Mouse (Mus musculus): Measurements from ENCODE around the gene Trib2. TPM values are rescaled to one million over a fixed set of nuclear protein-coding genes. Genes with fewer than 3 reads are reported as not detected.

Trib2 gene
- total and polyA plus RNA-seq, 3 experiments = 20.1 to 80.6 (median 53.8) TPM

DNA sequence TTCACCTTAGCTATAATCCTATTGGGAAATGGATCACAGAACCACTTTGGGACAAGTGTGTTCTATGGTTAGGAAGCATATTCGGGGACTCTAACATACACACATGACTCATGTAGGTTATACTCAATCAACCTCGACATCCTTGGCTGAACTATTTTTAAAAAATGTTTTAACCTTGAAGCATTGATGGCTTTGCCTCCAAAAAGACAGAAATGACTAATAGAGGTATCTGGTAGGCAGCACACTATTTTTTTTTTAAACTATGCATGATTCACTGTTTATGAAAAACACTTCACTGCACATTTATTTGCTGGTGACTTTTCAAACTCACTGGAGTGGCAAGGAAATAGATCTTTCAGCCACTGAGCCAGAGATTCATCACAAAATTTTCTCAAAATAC, 21.5 kb upstream of the Trib2 start:
- no peaks in the 10 kb centered on the region for H3K4me1 ChIP-seq (ENCODE audit: control insufficient read depth in 1 of 2, insufficient read depth in 2 of 2, low read length in 2 of 2)
- no peak for DNase-seq (ENCODE audit: low read depth, low spot score)
- no peak overlapping the region for H3K27ac ChIP-seq (ENCODE audit: control insufficient read depth, low read depth, low read length)
- H3K4me3 ChIP-seq (ENCODE audit: control insufficient read depth in 1 of 2, insufficient read depth in 1 of 2, low read depth in 2 of 2, low read length in 2 of 2) = no peak overlapping the region
- H3K9me3 ChIP-seq (replicated peaks; ENCODE audit: insufficient read depth, low read length) = no peaks in the 10 kb centered on the region
- no peaks in the 10 kb centered on the region for H3K36me3 ChIP-seq (ENCODE audit: control insufficient read depth in 1 of 2, insufficient read depth in 2 of 2, low read length in 2 of 2)
- no peak overlapping the region for H3K9ac ChIP-seq (ENCODE audit: control insufficient read depth, low read depth, low read length, poor library complexity, severe bottlenecking)
- no peaks in the 10 kb centered on the region for H3K79me2 ChIP-seq (ENCODE audit: control insufficient read depth, insufficient read depth, low read length, poor library complexity)
- no peaks in the 10 kb centered on the region; a peak in 1 of 4 replicates for H3K27me3 ChIP-seq (ENCODE audit: control insufficient read depth in 1 of 2, insufficient read depth in 2 of 2, low read length in 2 of 2)
- TF ChIP-seq MAFK (IDR thresholded peaks at IDR 0.05; ENCODE audit: borderline replicate concordance, low read depth, low read length) (no peak), GATA1 (IDR thresholded peaks at IDR 0.05; ENCODE audit: low read depth, low read length) (no peak), NRF1 (IDR thresholded peaks at IDR 0.05; ENCODE audit: insufficient read depth, low read depth, low read length, poor library complexity, severe bottlenecking) (no peak), USF1 (IDR thresholded peaks at IDR 0.05; ENCODE audit: low read depth, low read length) (no peak), E2F4 (IDR thresholded peaks at IDR 0.05; ENCODE audit: borderline replicate concordance, low read depth, low read length) (no peak), ETS1 (IDR thresholded peaks at IDR 0.05; ENCODE audit: low read depth, low read length) (no peak), CTCF (IDR thresholded peaks at IDR 0.05 in 2 of 3, conservative IDR thresholded peaks at IDR 0.05 in 1 of 3; ENCODE audit: control insufficient read depth in 1 of 3, insufficient read depth in 1 of 3, low read depth in 2 of 3, low read length in 3 of 3, poor library complexity in 1 of 3, severe bottlenecking in 1 of 3) (no peak)

DNA sequence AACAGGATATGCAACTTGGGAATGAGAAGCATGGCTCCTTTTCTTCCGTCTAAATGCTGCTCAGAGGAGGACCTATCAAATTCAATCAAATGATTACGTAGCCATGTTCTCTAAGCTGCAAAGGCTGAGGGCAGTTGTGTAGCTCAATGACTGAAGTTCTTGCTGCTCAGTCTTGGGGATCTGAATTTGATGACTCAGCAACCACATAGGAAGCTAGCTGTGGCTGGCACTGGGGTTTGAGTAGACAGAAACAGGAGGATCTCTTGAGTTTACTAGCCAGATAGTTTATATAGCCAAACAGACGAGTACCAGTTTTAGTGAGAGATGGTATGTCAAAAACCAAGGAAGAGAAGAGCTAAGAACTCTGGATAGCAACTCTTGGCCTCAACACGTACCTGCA, 20.8 kb upstream of the Trib2 start:
- DNase-seq (ENCODE audit: low read depth, low spot score) = no peak

DNA sequence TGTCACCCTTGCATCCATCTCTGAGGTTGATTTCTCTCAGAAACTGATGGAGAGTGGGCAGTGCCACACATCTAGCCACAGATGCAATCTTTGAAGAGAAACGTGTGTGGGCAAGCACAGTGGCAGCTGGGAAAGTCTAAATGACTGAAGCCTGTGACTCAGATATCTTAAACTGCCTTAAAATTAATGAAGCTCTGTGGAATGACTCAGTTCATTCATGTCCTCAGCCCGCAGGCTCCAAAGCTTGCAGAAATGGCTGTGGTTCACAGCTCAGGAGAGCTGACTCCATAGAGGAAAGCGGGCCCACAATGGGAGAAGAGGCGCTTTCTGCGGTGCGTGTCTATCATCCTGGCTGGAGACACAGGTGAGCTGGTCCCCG, 15.9 kb upstream of the Trib2 start:
- Histone ChIP-seq H3K4me1 (ENCODE audit: control insufficient read depth in 1 of 2, insufficient read depth in 2 of 2, low read length in 2 of 2) (no peaks in the 10 kb centered on the region), H3K9me3 (replicated peaks; ENCODE audit: insufficient read depth, low read length) (no peaks in the 10 kb centered on the region), H3K9ac (ENCODE audit: control insufficient read depth, low read depth, low read length, poor library complexity, severe bottlenecking) (no peak overlapping the region), H3K27ac (ENCODE audit: control insufficient read depth, low read depth, low read length) (no peak overlapping the region), H3K27me3 (ENCODE audit: control insufficient read depth in 1 of 2, insufficient read depth in 2 of 2, low read length in 2 of 2) (no peaks in the 10 kb centered on the region; a peak in 1 of 4 replicates), H3K79me2 (ENCODE audit: control insufficient read depth, insufficient read depth, low read length, poor library complexity) (no peaks in the 10 kb centered on the region), H3K36me3 (ENCODE audit: control insufficient read depth in 1 of 2, insufficient read depth in 2 of 2, low read length in 2 of 2) (no peaks in the 10 kb centered on the region), H3K4me3 (ENCODE audit: control insufficient read depth in 1 of 2, insufficient read depth in 1 of 2, low read depth in 2 of 2, low read length in 2 of 2) (no peak overlapping the region)
- no peak for DNase-seq (ENCODE audit: low read depth, low spot score)
- no peak for TF ChIP-seq NRF1 (IDR thresholded peaks at IDR 0.05; ENCODE audit: insufficient read depth, low read depth, low read length, poor library complexity, severe bottlenecking)

More for the DNA sequence above, 20.8 kb upstream of the Trib2 start:
- Histone ChIP-seq H3K27ac (ENCODE audit: control insufficient read depth, low read depth, low read length) (no peak overlapping the region), H3K9ac (ENCODE audit: control insufficient read depth, low read depth, low read length, poor library complexity, severe bottlenecking) (no peak overlapping the region), H3K9me3 (replicated peaks; ENCODE audit: insufficient read depth, low read length) (no peaks in the 10 kb centered on the region), H3K79me2 (ENCODE audit: control insufficient read depth, insufficient read depth, low read length, poor library complexity) (no peaks in the 10 kb centered on the region), H3K36me3 (ENCODE audit: control insufficient read depth in 1 of 2, insufficient read depth in 2 of 2, low read length in 2 of 2) (no peaks in the 10 kb centered on the region), H3K27me3 (ENCODE audit: control insufficient read depth in 1 of 2, insufficient read depth in 2 of 2, low read length in 2 of 2) (no peaks in the 10 kb centered on the region), H3K4me3 (ENCODE audit: control insufficient read depth in 1 of 2, insufficient read depth in 1 of 2, low read depth in 2 of 2, low read length in 2 of 2) (no peak overlapping the region), H3K4me1 (ENCODE audit: control insufficient read depth in 1 of 2, insufficient read depth in 2 of 2, low read length in 2 of 2) (no peaks in the 10 kb centered on the region)
- TF ChIP-seq USF1 (IDR thresholded peaks at IDR 0.05; ENCODE audit: low read depth, low read length) = no peak
- peak; percentile 61; the same call in 1 of the 2 replicates for TF ChIP-seq MAFK (IDR thresholded peaks at IDR 0.05; ENCODE audit: borderline replicate concordance, low read depth, low read length)

Measured in MEL (cell line).